Mouse (Mus musculus): ENCODE results near the gene Gna14. TPM values are rescaled to one million over a fixed set of nuclear protein-coding genes. Genes with fewer than 3 reads are reported as not detected.

Gene Gna14
- total and polyA plus RNA-seq, 3 experiments = not detected

- TF ChIP-seq POLR2AphosphoS5 (IDR thresholded peaks at IDR 0.05; ENCODE audit: insufficient replicate concordance, low read depth, low read length) (no peak), GATA2 (IDR thresholded peaks at IDR 0.05; ENCODE audit: borderline replicate concordance, low read depth, low read length) (no peak), TAL1 (conservative IDR thresholded peaks at IDR 0.05; ENCODE audit: low read depth, low read length) (no peak), CTCF (IDR thresholded peaks at IDR 0.05; ENCODE audit: low read depth, low read length) (no peak), GATA1 (IDR thresholded peaks at IDR 0.05; ENCODE audit: borderline replicate concordance, low read length) (no peak)
- DNase-seq (ENCODE audit: low spot score) (no peak), ATAC-seq (ENCODE audit: extremely low read depth, insufficient number of reproducible peaks, low FRiP score, poor library complexity, severe bottlenecking) (no peak)
- no peaks in the 10 kb centered on the region for H3K4me1 ChIP-seq (ENCODE audit: insufficient read depth, low read depth, low read length)
- H3K9me3 ChIP-seq (replicated peaks) = no peaks in the 10 kb centered on the region
- no peak overlapping the region for H3K4me3 ChIP-seq (ENCODE audit: low read depth, low read length)
- 0 out of 2 replicates have a peak, but pooled peaks cover 2% of the 10 kb centered on the region for H3K27me3 ChIP-seq (ENCODE audit: insufficient read depth, low read length)
- no peaks in the 10 kb centered on the region for H3K36me3 ChIP-seq (replicated peaks)
These were observed 55.9 kb downstream of the Gna14 start for GRCm38 (mm10) chr19:16491497-16491896.

GRCm38 (mm10) chr19:16492453-16492852 is 56.9 kb downstream of the Gna14 start:
- ATAC-seq (ENCODE audit: extremely low read depth, insufficient number of reproducible peaks, low FRiP score, poor library complexity, severe bottlenecking) = no peak
- no peak overlapping the region for H3K4me3 ChIP-seq (ENCODE audit: low read depth, low read length)
- no peaks in the 10 kb centered on the region for H3K9me3 ChIP-seq (replicated peaks)
- no peak for TF ChIP-seq GATA2 (IDR thresholded peaks at IDR 0.05; ENCODE audit: borderline replicate concordance, low read depth, low read length)
- no peak for TF ChIP-seq TAL1 (conservative IDR thresholded peaks at IDR 0.05; ENCODE audit: low read depth, low read length)
- TF ChIP-seq CTCF (IDR thresholded peaks at IDR 0.05; ENCODE audit: low read depth, low read length) = no peak
- no peak for TF ChIP-seq POLR2AphosphoS5 (IDR thresholded peaks at IDR 0.05; ENCODE audit: insufficient replicate concordance, low read depth, low read length)
- TF ChIP-seq GATA1 (IDR thresholded peaks at IDR 0.05; ENCODE audit: borderline replicate concordance, low read length) = no peak
- H3K4me1 ChIP-seq (ENCODE audit: insufficient read depth, low read depth, low read length) = no peaks in the 10 kb centered on the region
- H3K36me3 ChIP-seq (replicated peaks) = no peaks in the 10 kb centered on the region
- DNase-seq (ENCODE audit: low spot score) = no peak
- 0 out of 2 replicates have a peak, but pooled peaks cover 2% of the 10 kb centered on the region for H3K27me3 ChIP-seq (ENCODE audit: insufficient read depth, low read length)

GRCm38 (mm10) chr19:16494816-16495516 is 59.4 kb downstream of the Gna14 start:
- TF ChIP-seq GATA1 (IDR thresholded peaks at IDR 0.05; ENCODE audit: borderline replicate concordance, low read length) (no peak), CTCF (IDR thresholded peaks at IDR 0.05; ENCODE audit: low read depth, low read length) (no peak), GATA2 (IDR thresholded peaks at IDR 0.05; ENCODE audit: borderline replicate concordance, low read depth, low read length) (no peak), POLR2AphosphoS5 (IDR thresholded peaks at IDR 0.05; ENCODE audit: insufficient replicate concordance, low read depth, low read length) (no peak), TAL1 (conservative IDR thresholded peaks at IDR 0.05; ENCODE audit: low read depth, low read length) (no peak)
- Histone ChIP-seq H3K27me3 (ENCODE audit: insufficient read depth, low read length) (0 out of 2 replicates have a peak, but pooled peaks cover 2% of the 10 kb centered on the region), H3K9me3 (replicated peaks) (no peaks in the 10 kb centered on the region), H3K4me1 (ENCODE audit: insufficient read depth, low read depth, low read length) (no peaks in the 10 kb centered on the region), H3K36me3 (replicated peaks) (no peaks in the 10 kb centered on the region), H3K4me3 (ENCODE audit: low read depth, low read length) (no peak overlapping the region)
- DNase-seq (ENCODE audit: low spot score) (no peak), ATAC-seq (ENCODE audit: extremely low read depth, insufficient number of reproducible peaks, low FRiP score, poor library complexity, severe bottlenecking) (no peak)

GRCm38 (mm10) chr19:16496016-16496415 is 60.5 kb downstream of the Gna14 start:
- DNase-seq (ENCODE audit: low spot score) = no peak
- peaks cover 4% of the 10 kb centered on the region; the same call in 1 of the 2 replicates for H3K27me3 ChIP-seq (ENCODE audit: insufficient read depth, low read length)
- H3K4me1 ChIP-seq (ENCODE audit: insufficient read depth, low read depth, low read length) = no peaks in the 10 kb centered on the region
- no peaks in the 10 kb centered on the region for H3K9me3 ChIP-seq (replicated peaks)
- ATAC-seq (ENCODE audit: extremely low read depth, insufficient number of reproducible peaks, low FRiP score, poor library complexity, severe bottlenecking) = no peak
- no peak for TF ChIP-seq CTCF (IDR thresholded peaks at IDR 0.05; ENCODE audit: low read depth, low read length)
- no peak for TF ChIP-seq GATA2 (IDR thresholded peaks at IDR 0.05; ENCODE audit: borderline replicate concordance, low read depth, low read length)
- no peak for TF ChIP-seq POLR2AphosphoS5 (IDR thresholded peaks at IDR 0.05; ENCODE audit: insufficient replicate concordance, low read depth, low read length)
- TF ChIP-seq GATA1 (IDR thresholded peaks at IDR 0.05; ENCODE audit: borderline replicate concordance, low read length) = no peak
- no peak for TF ChIP-seq TAL1 (conservative IDR thresholded peaks at IDR 0.05; ENCODE audit: low read depth, low read length)
- no peaks in the 10 kb centered on the region for H3K36me3 ChIP-seq (replicated peaks)
- H3K4me3 ChIP-seq (ENCODE audit: low read depth, low read length) = no peak overlapping the region

GRCm38 (mm10) chr19:16502054-16502453 is 66.5 kb downstream of the Gna14 start:
- DNase-seq (ENCODE audit: low spot score) (no peak), ATAC-seq (ENCODE audit: extremely low read depth, insufficient number of reproducible peaks, low FRiP score, poor library complexity, severe bottlenecking) (no peak)
- H3K4me1 ChIP-seq (ENCODE audit: insufficient read depth, low read depth, low read length) = no peaks in the 10 kb centered on the region
- no peaks in the 10 kb centered on the region for H3K36me3 ChIP-seq (replicated peaks)
- H3K27me3 ChIP-seq (ENCODE audit: insufficient read depth, low read length) = peaks cover 2% of the 10 kb centered on the region; the same call in 1 of the 2 replicates
- H3K9me3 ChIP-seq (replicated peaks) = no peaks in the 10 kb centered on the region
- H3K4me3 ChIP-seq (ENCODE audit: low read depth, low read length) = no peak overlapping the region
- TF ChIP-seq POLR2AphosphoS5 (IDR thresholded peaks at IDR 0.05; ENCODE audit: insufficient replicate concordance, low read depth, low read length) (no peak), TAL1 (conservative IDR thresholded peaks at IDR 0.05; ENCODE audit: low read depth, low read length) (no peak), GATA1 (IDR thresholded peaks at IDR 0.05; ENCODE audit: borderline replicate concordance, low read length) (no peak), GATA2 (IDR thresholded peaks at IDR 0.05; ENCODE audit: borderline replicate concordance, low read depth, low read length) (no peak), CTCF (IDR thresholded peaks at IDR 0.05; ENCODE audit: low read depth, low read length) (no peak)

GRCm38 (mm10) chr19:16506711-16507364 is 71.3 kb downstream of the Gna14 start:
- no peak for ATAC-seq (ENCODE audit: extremely low read depth, insufficient number of reproducible peaks, low FRiP score, poor library complexity, severe bottlenecking)
- no peak for TF ChIP-seq TAL1 (conservative IDR thresholded peaks at IDR 0.05; ENCODE audit: low read depth, low read length)
- Histone ChIP-seq H3K4me1 (ENCODE audit: insufficient read depth, low read depth, low read length) (peaks cover 8% of the 10 kb centered on the region; the same call in 1 of the 2 replicates), H3K4me3 (ENCODE audit: low read depth, low read length) (no peak overlapping the region), H3K9me3 (replicated peaks) (no peaks in the 10 kb centered on the region), H3K27me3 (ENCODE audit: insufficient read depth, low read length) (no peaks in the 10 kb centered on the region), H3K36me3 (replicated peaks) (no peaks in the 10 kb centered on the region)
- no peak for DNase-seq (ENCODE audit: low spot score)

Data from G1E (cell line).